Mouse (Mus musculus) gastrocnemius, adult 18-20 months (tissue): ENCODE measurements around the gene Hapln1. TPM values are rescaled to one million over a fixed set of nuclear protein-coding genes. Genes with fewer than 3 reads are reported as not detected.

Experiments
- DNase-seq: peaks from one replicate; pipeline ENCODE4 v3.0.0; 2021; ENCODE audit warnings: low spot score
- long read RNA-seq, 2 experiments: library from polyadenylated mRNA; stranded (forward); transcript quantifications; one replicate each; pipeline ENCODE4 v2.0.0; 2021
- total RNA-seq, 2 experiments: library from RNA; stranded (reverse); gene quantifications; 2 replicates each; pipeline ENCODE4 v1.2.3; 2021

The Hapln1 gene
- total RNA-seq: not detected
- long read RNA-seq, experiment 1: 0 reads
- long read RNA-seq, experiment 2: 0 reads

DNA sequence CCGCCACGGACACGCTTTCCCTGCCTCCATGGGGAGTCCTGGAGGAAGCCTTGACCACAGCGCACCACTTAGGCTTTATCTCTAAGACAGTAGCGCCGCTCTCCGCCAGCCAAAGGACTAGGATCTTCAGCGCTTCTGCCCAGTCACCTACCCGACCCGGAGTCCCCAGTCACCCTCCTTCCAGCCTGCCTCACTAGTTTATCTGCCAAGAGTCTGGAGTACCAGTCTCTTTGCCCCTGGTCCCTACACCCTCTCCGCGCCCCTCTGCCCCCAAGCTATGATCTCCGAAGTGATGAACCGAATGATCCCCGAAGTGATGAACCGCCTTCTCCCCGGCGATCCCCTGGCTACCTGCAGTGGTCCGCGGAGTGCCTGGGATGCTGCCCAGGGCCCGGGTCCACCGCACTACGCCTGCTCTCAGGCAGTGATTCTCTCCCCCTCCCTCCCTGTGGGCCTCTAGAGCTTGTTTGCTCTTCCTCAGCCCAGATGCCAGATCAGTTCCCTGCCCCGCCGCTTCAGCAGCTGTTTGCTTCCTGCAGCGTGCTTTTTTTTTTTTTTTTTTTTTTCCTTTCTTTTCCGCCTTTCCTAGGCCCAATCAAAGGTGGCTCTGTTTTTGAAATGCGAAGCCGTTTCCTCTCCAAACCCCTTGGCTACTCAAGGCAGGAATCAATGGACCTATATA lies at the start of gene Hapln1:
Hapln1 (plus strand) TSS at position 592 of the 682 bp plus-strand sequence.
- DNase-seq: no peak

DNA sequence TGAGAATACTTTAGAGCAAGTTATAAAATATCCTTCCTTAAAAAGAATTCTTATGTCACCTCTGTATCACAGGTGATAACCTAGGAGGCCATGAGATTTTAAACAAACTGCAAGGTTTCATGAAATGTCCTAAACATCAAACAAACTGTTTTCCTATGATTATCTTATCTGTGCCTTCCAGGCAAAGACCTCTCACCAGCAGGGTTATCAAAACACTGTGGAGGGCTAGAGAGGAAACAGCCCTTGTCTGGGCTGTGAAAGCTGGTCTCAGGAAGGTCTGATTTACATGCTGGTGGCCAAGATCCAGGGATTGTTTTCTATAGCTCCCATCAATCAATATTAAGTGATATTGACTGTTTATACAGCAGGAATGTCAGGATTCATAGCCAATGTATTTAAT lies 46.4 kb upstream of the Hapln1 start:
- no peak for DNase-seq

DNA sequence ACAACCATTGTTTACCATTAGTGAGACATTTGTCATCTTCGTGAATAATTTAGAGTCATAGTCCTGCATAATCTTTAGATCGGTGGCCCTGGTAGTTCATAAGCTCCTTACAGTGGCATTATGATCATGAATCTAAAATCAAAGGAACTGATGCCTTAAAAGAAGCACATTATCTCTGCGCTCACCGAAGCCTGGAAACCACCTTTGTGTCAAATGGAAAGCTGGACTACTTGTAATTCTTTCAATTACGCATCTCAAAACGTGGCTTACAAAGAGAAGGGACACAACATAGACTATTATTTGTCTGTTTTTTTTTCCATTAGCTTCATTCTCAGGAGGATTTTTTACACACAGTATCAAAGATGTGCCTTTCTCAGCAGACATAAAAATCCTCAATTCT lies 45.9 kb upstream of the Hapln1 start:
- DNase-seq: no peak

DNA sequence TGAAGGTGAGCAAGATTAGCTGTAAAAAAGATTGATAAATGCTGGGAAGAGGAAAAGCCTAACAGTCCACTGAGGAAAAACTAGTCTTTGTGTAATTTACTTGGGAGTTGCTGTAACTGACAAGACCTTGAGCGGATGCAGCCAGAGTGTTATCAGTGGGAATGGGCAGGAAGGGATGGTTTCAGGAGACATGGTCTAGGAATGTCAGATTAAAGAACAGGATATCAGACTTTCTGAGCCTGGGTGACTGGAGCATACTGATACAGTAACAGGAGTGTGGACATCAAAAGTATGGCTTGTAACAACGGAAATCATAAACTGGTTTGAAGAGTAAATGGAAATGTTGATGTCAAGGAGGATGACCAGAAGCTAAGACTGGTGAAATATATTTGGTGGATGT lies 43.0 kb upstream of the Hapln1 start:
- DNase-seq: no peak

DNA sequence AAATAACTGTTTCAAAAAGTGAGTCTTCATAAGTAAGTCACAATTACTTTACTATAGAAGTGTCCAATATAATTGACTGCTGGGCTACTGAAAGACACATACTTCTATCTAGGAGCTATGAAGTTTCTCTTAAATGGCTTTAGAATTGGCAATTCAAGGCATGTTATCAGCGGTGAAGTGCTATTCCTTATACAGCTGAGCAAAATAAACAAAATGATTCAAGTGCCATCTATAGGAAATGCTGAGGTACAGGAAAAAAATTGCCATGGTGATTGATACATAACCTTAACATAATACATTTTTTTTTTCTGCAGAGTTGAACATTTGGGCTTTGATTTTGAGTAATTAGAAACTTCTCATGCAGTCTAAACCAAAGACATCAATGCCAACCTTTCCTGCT lies 40.2 kb upstream of the Hapln1 start:
- DNase-seq: no peak

DNA sequence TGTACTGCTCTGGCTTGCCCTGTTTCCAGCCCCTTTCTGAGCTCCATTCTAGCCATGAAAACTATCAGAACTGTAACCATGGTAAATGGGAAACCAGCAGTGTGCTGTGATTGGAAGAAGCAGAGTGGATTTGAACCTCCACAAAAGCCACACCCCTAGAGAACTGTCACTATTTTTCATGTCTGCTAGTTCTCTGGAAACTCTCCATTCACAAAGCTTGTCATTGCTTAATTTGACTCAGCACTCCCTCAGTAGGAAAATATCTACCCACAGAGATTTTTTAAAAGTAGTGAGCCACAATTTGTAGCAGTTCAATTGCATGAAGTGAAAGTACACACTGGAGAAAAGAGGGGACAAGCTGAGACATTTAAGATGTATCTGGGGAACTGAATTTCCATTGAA lies 18.1 kb upstream of the Hapln1 start:
- no peak for DNase-seq

DNA sequence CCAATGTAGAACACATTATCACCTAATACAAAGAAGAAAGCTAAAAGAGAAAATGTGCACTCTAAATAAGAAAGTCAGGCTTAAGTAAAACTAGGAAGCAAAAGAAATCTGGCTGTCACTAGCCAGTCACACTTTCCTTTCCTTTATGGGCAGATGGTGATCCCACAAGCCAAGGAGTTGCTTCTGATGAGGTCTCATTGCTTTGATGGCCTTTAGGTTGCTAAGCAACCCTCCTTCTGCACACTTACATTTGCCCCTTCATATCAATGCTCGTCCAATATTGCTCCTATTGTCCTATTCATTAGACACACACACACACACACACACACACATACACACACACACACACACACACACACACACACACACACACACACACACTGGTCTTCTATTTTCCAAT lies 10.9 kb upstream of the Hapln1 start:
- DNase-seq: no peak

DNA sequence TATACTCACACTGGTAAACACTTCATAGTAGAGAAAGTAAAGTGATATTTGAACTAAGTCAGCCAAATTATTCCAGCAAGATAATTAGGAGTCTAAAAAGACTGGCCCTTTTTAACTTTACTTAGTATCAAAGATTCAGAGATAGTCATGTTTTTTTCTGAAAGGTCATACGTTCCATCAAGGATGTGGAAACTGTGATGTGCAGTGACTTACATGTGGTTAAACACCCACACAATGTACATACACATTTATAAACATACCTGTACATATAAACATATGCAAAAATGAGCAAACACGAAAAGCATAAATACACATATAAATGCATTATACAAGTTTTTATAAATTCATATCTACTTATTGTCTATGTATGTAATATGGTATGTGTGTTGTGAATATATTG lies 9.2 kb upstream of the Hapln1 start:
- no peak for DNase-seq

DNA sequence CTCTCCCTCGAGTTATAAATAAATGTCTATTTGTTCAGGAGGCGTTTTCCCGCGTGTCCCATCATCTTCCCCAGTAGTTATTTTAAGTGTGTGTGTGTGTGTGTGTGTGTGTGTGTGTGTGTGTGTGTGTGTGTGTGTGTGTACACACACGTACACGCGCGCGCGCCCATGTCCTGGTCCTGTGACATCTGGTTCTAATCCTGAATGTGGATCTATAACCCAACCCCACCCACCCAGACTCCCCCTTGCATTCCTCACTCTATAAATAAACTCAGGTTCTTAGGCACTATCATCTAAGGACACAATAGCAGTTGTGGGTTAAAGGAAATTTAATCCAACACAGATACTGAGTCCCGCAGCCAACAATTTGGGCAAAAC lies 280 bp downstream of the Hapln1 start:
- no peak for DNase-seq

DNA sequence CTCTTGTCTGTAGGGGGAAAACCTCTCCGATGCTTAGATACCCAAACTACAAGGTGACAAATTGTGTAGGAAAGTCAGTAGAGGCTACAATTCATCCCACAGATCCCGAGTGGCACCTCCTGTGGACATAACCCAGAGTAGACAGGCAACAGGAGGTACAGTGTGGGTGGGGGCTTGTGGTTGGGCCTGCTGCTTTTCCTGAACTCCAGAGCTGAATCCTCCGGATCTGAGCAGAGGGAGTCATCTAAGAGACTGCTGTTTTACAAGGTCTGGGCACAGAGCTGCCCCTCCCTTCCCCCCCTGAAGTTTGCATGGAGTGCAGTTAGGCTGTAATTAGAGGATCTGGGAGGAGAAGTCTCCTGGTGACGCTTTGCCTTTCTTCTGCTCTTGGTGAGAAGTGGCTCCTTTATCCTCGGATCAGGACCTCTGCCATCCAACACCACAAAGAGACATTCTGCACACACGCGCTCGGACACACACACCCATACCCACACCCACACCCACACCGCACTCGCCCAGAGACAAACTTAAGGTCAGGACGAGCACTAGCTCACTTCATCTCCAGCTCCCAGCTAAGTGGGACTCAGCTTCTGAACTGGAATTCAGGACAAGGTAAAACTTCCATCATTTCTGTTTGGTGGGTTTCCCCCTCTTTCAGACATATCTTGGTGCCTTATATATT lies 846 bp downstream of the Hapln1 start:
- no peak for DNase-seq

DNA sequence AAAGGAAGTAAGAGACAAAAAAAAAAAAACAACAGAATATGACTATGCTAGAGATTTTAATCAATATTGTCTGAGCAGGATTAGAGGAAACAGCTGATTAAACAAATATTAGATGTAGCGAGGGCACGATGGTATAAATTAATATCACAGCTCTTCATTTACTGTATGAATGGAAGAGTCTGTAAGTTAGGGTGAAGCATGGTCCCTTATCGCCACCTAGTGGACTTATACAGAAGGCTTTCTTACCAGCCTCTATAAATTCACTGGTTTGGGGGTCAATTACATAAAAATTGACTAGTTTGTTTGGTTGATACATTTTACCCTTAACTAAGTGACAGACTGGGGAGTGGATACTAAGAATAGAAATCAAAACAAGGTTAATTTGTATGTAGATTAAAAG lies 3.4 kb downstream of the Hapln1 start:
- peak; percentile 22 for DNase-seq

DNA sequence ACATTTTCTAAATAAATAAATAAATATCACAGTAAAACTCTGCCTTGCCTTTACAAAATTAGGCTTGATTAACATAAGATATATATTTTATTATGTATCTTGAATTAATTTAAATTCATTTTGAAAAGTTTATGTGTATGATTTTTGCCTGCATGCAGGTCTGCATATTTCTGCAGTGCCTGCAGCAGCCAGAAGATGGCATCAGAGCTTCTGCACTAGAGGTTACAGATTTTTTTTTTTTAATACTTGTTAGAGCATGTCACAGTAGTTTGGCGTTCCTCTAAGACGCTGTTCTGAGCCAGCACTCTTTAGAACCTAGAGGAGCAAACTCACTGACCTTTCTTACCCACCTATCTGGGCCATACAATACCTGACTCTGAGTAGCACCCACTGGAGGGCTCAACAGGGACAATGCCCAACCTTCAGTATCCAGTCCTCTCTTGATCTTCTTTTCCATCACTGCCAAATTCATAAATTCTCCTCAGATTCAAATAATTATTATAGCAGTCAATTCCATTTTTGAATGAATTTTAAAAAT lies 8.7 kb downstream of the Hapln1 start:
- DNase-seq: peak; percentile 5

DNA sequence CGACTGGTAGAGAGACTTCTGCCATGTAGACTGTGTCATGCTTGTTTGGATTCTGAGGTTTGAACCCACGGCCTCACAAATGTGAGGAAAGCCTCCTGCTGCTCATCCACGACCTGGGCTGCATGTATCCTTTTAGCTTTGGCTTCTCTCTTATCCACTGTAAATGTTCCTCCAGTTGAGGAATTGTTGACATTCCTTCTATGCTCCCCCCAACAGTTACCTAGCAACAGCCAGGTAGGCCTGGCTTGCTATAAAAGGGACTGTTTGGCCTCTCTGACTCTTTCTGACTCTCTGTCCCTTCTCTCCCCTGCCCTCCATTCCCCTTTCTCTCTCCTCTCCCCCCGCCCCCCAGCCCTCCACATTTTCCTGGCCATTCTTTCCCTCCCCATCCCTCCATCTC lies 9.9 kb downstream of the Hapln1 start:
- DNase-seq: no peak

DNA sequence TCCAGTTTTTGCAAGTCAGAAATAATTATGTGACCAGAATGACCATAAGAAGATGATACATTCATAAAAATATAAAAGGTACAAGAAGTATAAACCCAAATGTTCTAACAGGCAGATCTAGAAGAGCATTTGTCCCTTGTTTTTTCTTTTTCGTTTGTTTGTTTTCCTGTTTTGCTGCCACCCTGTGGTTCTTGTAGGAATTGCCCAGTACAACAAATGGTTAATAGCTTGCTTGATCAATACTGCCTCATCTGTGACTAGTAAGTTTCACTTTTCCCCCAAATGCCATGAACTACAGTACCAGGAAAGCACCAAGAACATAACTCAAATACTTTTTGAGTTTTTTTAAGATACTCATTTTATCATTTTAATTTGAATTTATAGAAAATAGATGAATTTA lies 11.9 kb downstream of the Hapln1 start:
- no peak for DNase-seq

DNA sequence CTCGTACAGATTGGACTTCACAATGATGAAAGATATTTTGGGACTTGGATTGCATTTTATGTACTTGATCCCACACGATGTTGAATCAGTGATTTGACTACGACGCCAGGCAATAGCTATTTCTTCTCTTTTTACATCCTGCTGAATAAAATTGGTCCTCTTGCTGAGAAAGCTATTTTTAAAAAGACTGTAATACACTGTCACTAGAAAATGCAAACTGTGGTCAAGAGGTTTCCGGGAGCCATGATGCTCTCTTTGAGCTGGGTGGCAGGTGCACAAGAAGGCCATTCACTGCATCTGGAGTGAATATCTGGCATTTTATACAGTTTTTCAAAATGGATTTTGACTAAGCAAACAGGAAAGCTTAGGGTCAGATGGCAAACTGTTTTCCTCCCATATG lies 24.9 kb downstream of the Hapln1 start:
- no peak for DNase-seq

DNA sequence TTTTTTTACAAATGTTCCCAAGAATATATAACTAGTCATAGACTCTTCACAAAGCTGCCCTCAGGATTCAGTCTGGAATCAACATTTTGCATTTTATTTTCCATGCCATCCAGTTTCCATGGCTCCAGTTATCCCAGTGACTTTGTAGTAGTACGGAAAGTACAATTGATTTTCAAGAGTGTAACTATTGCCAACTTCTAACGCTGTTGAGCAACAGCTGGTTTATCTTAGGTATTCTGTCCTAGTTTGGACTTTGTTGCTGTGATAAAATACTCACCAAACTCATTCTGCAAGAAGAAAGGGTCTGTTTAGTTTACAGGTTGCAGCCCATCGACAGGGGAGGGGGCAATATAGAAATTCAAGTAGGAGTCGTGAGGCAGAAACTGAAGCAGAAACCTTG lies 26.7 kb downstream of the Hapln1 start:
- no peak for DNase-seq

DNA sequence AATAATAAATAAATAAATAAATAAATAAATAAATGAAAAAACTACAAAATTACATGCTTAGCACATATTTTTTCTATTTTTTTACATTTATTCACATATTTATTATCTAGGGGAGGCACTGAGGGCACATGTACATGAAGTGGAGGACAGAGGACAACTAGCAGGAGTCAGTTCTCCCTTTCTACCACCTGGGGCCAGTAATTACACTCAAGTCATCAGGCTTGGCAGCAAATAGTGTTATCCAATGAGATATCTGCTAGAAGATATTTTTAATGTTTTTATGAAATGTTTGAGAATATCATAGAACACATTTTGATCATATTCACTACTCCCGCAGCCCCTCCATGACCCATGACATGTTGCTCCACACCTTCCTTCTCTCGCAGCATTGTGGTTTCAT lies 39.5 kb downstream of the Hapln1 start:
- no peak for DNase-seq

DNA sequence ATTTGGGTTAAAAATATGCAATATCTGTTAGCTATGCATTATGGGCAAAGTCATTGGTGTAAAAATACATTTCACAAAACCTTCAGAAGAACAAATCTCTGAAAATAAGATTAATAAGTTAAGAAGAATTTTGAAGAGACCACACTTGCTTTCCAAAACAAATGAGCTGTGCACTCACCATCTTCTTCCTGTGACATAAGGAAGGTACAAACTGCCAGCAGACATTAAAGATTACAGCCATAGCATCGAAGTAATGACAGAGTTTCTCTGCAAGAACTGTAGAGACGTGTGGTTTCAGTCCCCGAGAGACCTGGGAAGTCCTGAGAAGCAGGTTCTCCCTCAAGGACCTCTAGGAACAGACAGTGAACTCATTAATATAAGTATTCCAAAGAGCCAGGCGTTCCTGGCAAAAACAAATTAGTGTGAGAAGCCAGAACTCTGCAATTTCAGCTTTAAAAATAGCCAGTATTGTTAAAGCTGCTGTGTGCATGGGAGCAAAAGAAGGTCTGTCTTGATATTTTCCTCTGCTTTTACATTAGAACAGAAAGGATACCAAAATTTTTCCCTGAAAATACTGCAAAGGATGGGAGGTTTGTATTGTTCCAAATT lies 43.6 kb downstream of the Hapln1 start:
- no peak for DNase-seq

DNA sequence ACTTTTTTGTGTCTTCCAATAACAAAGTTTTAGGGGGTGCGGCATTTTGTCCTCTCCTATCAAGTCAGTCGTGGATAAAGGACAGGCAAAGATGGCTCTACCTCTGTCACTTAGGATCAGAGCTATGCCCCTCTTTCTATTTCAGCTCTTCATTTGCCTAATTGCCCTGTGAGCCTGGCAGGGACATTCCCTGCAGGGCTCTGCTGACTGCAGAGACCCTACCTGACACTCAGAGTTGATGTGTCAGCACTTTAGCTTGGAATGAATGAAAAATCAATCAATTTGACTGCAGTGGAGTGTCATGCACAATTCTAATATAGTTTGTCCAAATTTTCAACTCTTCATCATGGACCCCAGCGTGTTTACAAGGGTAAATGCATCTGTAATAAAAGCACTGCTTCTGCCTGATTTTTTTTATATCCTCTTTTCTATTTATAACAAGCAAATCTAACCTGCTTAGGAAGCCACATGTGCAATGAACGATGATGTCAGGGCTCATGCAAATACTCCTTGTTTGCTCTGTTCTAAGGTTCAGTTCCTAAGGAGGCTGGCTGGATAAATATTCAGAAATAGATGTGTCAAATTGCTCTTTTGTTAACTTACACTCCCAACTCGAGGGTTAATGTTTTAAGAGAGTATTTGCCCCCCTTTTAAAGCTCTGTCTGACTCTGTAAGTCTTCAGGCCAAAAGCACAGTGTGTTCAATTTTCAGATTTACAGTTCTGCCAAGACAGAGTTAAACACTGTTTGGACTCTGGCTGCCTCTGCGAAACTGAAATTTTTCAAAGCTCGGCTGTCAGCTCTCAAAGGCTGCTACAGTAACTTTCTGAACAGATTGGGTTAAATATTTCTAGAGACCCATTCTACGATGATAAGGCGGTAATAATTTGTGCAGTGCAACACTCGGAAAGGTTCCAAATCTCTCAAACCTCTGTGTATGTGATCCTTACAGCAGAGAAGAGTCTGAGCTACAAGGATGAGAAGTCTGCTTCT lies 44.4 kb downstream of the Hapln1 start:
- no peak for DNase-seq

DNA sequence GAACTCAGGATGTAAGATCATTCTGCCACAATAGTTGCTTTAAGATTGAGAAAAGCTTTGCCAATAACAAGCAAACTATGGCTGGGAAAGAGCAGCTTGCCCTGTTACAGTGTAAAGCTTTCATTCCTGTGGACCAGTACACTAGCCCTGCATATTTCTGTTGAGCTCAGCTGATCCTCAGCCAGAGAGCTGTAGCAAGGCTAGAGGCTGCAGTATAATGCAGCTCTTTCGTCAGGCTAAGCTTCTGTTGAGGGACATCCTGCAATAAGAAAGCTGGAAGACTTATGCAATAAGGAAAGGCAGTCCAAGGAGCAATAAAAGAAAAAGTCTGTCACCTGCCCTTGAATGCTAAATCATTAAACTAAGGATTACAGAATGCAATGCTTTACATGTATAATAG lies 45.5 kb downstream of the Hapln1 start:
- DNase-seq: no peak

DNA sequence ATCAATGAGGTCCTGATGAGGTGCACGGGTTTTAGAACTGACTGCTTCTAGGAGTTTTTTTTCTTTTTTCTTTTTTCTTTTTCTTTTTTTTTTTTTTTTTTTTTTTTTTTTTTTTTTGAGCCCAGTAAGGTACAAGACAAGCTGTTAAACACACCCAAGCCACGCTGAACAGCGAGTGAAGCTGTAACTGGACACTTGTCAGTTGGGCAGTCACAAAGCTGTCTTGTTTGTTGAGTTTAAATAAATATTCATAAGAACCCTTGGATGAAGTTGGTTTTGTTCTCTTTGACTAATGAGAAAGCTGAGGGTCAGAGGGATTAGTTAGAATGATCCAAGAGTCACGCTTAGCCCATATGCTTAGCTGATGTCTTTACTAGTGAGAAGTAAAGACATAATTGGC lies 55.5 kb downstream of the Hapln1 start:
- DNase-seq: no peak

DNA sequence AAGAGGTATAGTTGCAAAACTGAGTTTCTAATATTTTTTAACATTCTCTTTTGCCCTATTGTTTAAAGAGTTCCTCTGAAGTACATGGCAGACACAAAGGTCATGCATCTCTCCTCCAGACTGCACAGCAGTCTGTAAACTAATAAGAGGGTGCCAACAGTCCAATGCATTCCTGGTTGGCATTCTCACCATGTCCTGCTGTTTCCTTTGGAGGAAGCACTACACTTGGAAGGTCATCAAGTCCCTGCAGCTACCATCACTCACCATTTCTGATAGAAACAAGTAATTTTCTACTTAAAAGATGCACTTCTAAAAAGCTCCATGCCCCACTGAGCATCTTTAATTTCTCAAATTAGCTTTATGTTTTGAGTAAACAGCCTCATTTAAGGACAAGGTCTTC lies 57.8 kb downstream of the Hapln1 start:
- DNase-seq: no peak
